In genomic region chr13:74363859-74364235, GRCm38 (mm10) we compare ENCODE assay signal across 8 mouse cellular contexts. TPM values are rescaled to one million over a fixed set of nuclear protein-coding genes. Genes with fewer than 3 reads are reported as not detected.
DNase-seq lines count a peak whose midpoint lies in the region; ATAC-seq and TF ChIP-seq lines count a peak whose summit lies in the region.

TSS of gene Lrrc14b (minus strand) at chr13:74364005.

- peak; percentile 92 for TF ChIP-seq POLR2A in heart, adult 2 months (IDR thresholded peaks at IDR 0.05; ENCODE audit: insufficient read depth, low read depth, low read length)

- intact Hi-C loops in heart, adult 2 months (cut with DNase I) = no loop called here

- TF ChIP-seq EP300 in heart, adult 2 months (IDR thresholded peaks at IDR 0.05; ENCODE audit: insufficient read depth, low read depth, low read length) = peak; percentile 78
- no peak for TF ChIP-seq EP300 in liver, postnatal 0 days (IDR thresholded peaks at IDR 0.05; ENCODE audit: low read depth)

- H3K4me1 ChIP-seq in kidney, embryonic 14.5 days (ENCODE audit: control insufficient read depth, insufficient read depth, low read length) = no peaks in the 10 kb centered on the region
- no peaks in the 10 kb centered on the region; the same call in 1 of the 2 replicates for H3K4me1 ChIP-seq in heart, adult 2 months (ENCODE audit: control insufficient read depth, insufficient read depth, low read length)
- H3K4me1 ChIP-seq in liver, postnatal 0 days (ENCODE audit: insufficient read depth) = no peaks in the 10 kb centered on the region; the same call in 1 of the 2 replicates

- no peaks in the 10 kb centered on the region for H3K9me3 ChIP-seq in kidney, embryonic 14.5 days (ENCODE audit: control insufficient read depth, low read length)
- H3K9me3 ChIP-seq in liver, postnatal 0 days (ENCODE audit: low read length) = no peaks in the 10 kb centered on the region

- no peaks in the 10 kb centered on the region for H3K79me2 ChIP-seq in heart, adult 2 months (replicated peaks; ENCODE audit: control insufficient read depth, insufficient read depth, low read length)

- WGBS in kidney, embryonic 14.5 days = 77% methylated on average over 8 of the region's 8 CpGs
- WGBS in heart, adult 2 months = 30% methylated on average over 8 of the region's 8 CpGs
- WGBS in liver, postnatal 0 days (ENCODE audit: insufficient replicate concordance) = 45% methylated on average over 8 of the region's 8 CpGs

- DNase-seq in kidney, adult 11 months = peak; percentile 59
- DNase-seq in brain, adult 2 months (ENCODE audit: low read depth, low spot score) = peak; percentile 78
- peak in 1 of 2 experiments; percentile 76 for DNase-seq in heart, adult 2 months
- DNase-seq in liver, postnatal 0 days = no peak
- no peak for DNase-seq in spleen, adult 18-20 months
- no peak for DNase-seq in B cell, adult 2 months
- DNase-seq in yolk sac, embryonic 10.5 days (ENCODE audit: low spot score) = no peak

- H3K4me3 ChIP-seq in kidney, embryonic 14.5 days (ENCODE audit: low read length) = no peak within 1 kb of the TSS
- H3K4me3 ChIP-seq in heart, adult 2 months = peak within 1 kb of the TSS; percentile 54
- no peak within 1 kb of the TSS for H3K4me3 ChIP-seq in liver, postnatal 0 days (ENCODE audit: low read depth, low read length)

- H3K27ac ChIP-seq in kidney, embryonic 14.5 days (ENCODE audit: low read depth, low read length) = no peak within 1 kb of the TSS
- H3K27ac ChIP-seq in heart, adult 2 months = peak within 1 kb of the TSS; percentile 94
- no peak within 1 kb of the TSS for H3K27ac ChIP-seq in liver, postnatal 0 days (ENCODE audit: low read depth)

- peak; percentile 54 for TF ChIP-seq CTCF in heart, adult 2 months (IDR thresholded peaks at IDR 0.05)
- no peak; the same call in 1 of the 2 replicates for TF ChIP-seq CTCF in liver, postnatal 0 days (IDR thresholded peaks at IDR 0.05; ENCODE audit: low read depth)

- no peak within 1 kb of the TSS for H3K4me2 ChIP-seq in kidney, embryonic 14.5 days (replicated peaks; ENCODE audit: low read depth, low read length)
- H3K4me2 ChIP-seq in liver, postnatal 0 days (ENCODE audit: low read depth, low read length) = peak within 1 kb of the TSS; percentile 10; the same call in 1 of the 2 replicates

- H3K36me3 ChIP-seq in kidney, embryonic 14.5 days (ENCODE audit: control insufficient read depth, insufficient read depth, low read length) = peaks cover 17% of the 10 kb centered on the region
- peaks cover 12% of the 10 kb centered on the region for H3K36me3 ChIP-seq in heart, adult 2 months (ENCODE audit: control insufficient read depth, insufficient read depth, low read length)
- H3K36me3 ChIP-seq in liver, postnatal 0 days (replicated peaks; ENCODE audit: insufficient read depth, low read length) = peaks cover 14% of the 10 kb centered on the region

- H3K27me3 ChIP-seq in kidney, embryonic 14.5 days (ENCODE audit: control insufficient read depth, insufficient read depth, low read length) = no peaks in the 10 kb centered on the region
- H3K27me3 ChIP-seq in heart, adult 2 months (ENCODE audit: control insufficient read depth, insufficient read depth, low read length) = no peaks in the 10 kb centered on the region
- H3K27me3 ChIP-seq in liver, postnatal 0 days (ENCODE audit: insufficient read depth, low read length) = no peaks in the 10 kb centered on the region

- no peak for ATAC-seq in kidney, embryonic 14.5 days (ENCODE audit: low FRiP score, low TSS enrichment)
- ATAC-seq in liver, postnatal 0 days = peak; percentile 31

- no peak within 1 kb of the TSS for H3K9ac ChIP-seq in kidney, embryonic 14.5 days (ENCODE audit: low read depth, low read length)
- H3K9ac ChIP-seq in heart, adult 2 months (ENCODE audit: low read depth, low read length) = peak within 1 kb of the TSS; percentile 70
- H3K9ac ChIP-seq in liver, postnatal 0 days (replicated peaks) = no peak within 1 kb of the TSS

RNA-seq across cellular contexts. Expression of gene Lrrc14b, which starts in this region (rescaled TPM):
- polyA plus RNA-seq in kidney, embryonic 14.5 days (2014; fragmentation: Nextera tagmentation; extraction: Ambion mirVana) = not detected in 2 replicates
- total RNA-seq in heart, adult 2 months (2021) = 10 to 100 TPM; 69.4 to 75.1 TPM
- 99.4 and 167 TPM in 2 replicates for polyA plus RNA-seq in heart, adult 2 months (2012; rRNA removed)
- not detected in 2 replicates for polyA plus RNA-seq in liver, postnatal 0 days (2015; fragmentation: Nextera tagmentation; extraction: Ambion mirVana)

Comparison
In these comparisons a context has a peak if more than half of its experiments do, and no peak if none do; other contexts are left out.
1. RNA of gene Lrrc14b (polyA plus RNA-seq): 99.4 to 167 TPM in heart, adult 2 months; not detected in kidney, embryonic 14.5 days and not detected in liver, postnatal 0 days; every median in the first group is over 10 times any median in the second.
2. Peak in ATAC-seq and H3K4me2 ChIP-seq in liver, postnatal 0 days; RNA of the gene not detected or under 1 TPM.
3. DNase-seq: peak in kidney, adult 11 months (single experiment) and brain, adult 2 months (single experiment); none in liver, postnatal 0 days (single experiment), spleen, adult 18-20 months (0 of 2), B cell, adult 2 months (0 of 2) and yolk sac, embryonic 10.5 days (single experiment).